Mouse (Mus musculus): ENCODE data around the gene Calm1. TPM values are rescaled to one million over a fixed set of nuclear protein-coding genes. Genes with fewer than 3 reads are reported as not detected.

Gene Calm1
- total and polyA plus RNA-seq, 3 experiments = 99.2 to 240 (median 224) TPM

- intact Hi-C loops (cut with DNase I) = loop anchor here (5.0 kb wide), 1 partner anchor 41 kb away; no protein-coding TSS in a partner anchor
- peaks cover 5% of the 10 kb centered on the region for H3K4me1 ChIP-seq (ENCODE audit: control insufficient read depth, insufficient read depth, low read length)
- TF ChIP-seq CTCF (IDR thresholded peaks at IDR 0.05) (no peak), EP300 (IDR thresholded peaks at IDR 0.05; ENCODE audit: insufficient read depth, low read depth, low read length) (no peak), POLR2A (IDR thresholded peaks at IDR 0.05; ENCODE audit: insufficient read depth, low read depth, low read length) (no peak)
- no peak overlapping the region for H3K4me3 ChIP-seq
- DNase-seq = no peak
- H3K27ac ChIP-seq = no peak overlapping the region
- no peak overlapping the region for H3K9ac ChIP-seq (ENCODE audit: low read depth, low read length)
- no peaks in the 10 kb centered on the region for H3K79me2 ChIP-seq (replicated peaks; ENCODE audit: control insufficient read depth, insufficient read depth, low read length)
- WGBS = 68% methylated on average over 5 of the region's 5 CpGs
- peaks cover 3% of the 10 kb centered on the region; the same call in 1 of the 2 replicates for H3K36me3 ChIP-seq (ENCODE audit: control insufficient read depth, insufficient read depth, low read length)
- no peaks in the 10 kb centered on the region for H3K27me3 ChIP-seq (ENCODE audit: control insufficient read depth, insufficient read depth, low read length)
These were observed 26.8 kb downstream of the Calm1 start for GRCm38 (mm10) chr12:100226073-100226472.

- DNase-seq = no peak
- Histone ChIP-seq H3K4me3 (no peak overlapping the region), H3K27ac (no peak overlapping the region), H3K4me1 (ENCODE audit: control insufficient read depth, insufficient read depth, low read length) (peaks cover 5% of the 10 kb centered on the region), H3K36me3 (ENCODE audit: control insufficient read depth, insufficient read depth, low read length) (peaks cover 3% of the 10 kb centered on the region; the same call in 1 of the 2 replicates), H3K79me2 (replicated peaks; ENCODE audit: control insufficient read depth, insufficient read depth, low read length) (no peaks in the 10 kb centered on the region), H3K27me3 (ENCODE audit: control insufficient read depth, insufficient read depth, low read length) (no peaks in the 10 kb centered on the region), H3K9ac (ENCODE audit: low read depth, low read length) (no peak overlapping the region)
- TF ChIP-seq CTCF (IDR thresholded peaks at IDR 0.05) = no peak
- no peak for TF ChIP-seq EP300 (IDR thresholded peaks at IDR 0.05; ENCODE audit: insufficient read depth, low read depth, low read length)
- no peak for TF ChIP-seq POLR2A (IDR thresholded peaks at IDR 0.05; ENCODE audit: insufficient read depth, low read depth, low read length)
- WGBS = 79% methylated on average over 8 of the region's 8 CpGs
- intact Hi-C loops (cut with DNase I) = loop anchor here (5.0 kb wide), 1 partner anchor 41 kb away; no protein-coding TSS in a partner anchor
These were observed 27.4 kb downstream of the Calm1 start for GRCm38 (mm10) chr12:100226621-100227020.

- DNase-seq = no peak
- 56% methylated on average over 11 of the region's 11 CpGs for WGBS
- no peak overlapping the region for H3K4me3 ChIP-seq
- peaks cover under 1% of the 10 kb centered on the region; the same call in 1 of the 2 replicates for H3K36me3 ChIP-seq (ENCODE audit: control insufficient read depth, insufficient read depth, low read length)
- intact Hi-C loops (cut with DNase I) = loop anchor here (5.0 kb wide), 1 partner anchor 39 kb away; no protein-coding TSS in a partner anchor
- no peak for TF ChIP-seq EP300 (IDR thresholded peaks at IDR 0.05; ENCODE audit: insufficient read depth, low read depth, low read length)
- no peak overlapping the region for H3K27ac ChIP-seq
- no peaks in the 10 kb centered on the region for H3K79me2 ChIP-seq (replicated peaks; ENCODE audit: control insufficient read depth, insufficient read depth, low read length)
- H3K27me3 ChIP-seq (ENCODE audit: control insufficient read depth, insufficient read depth, low read length) = no peaks in the 10 kb centered on the region
- peaks cover 4% of the 10 kb centered on the region for H3K4me1 ChIP-seq (ENCODE audit: control insufficient read depth, insufficient read depth, low read length)
- H3K9ac ChIP-seq (ENCODE audit: low read depth, low read length) = no peak overlapping the region
These were observed 28.9 kb downstream of the Calm1 start for GRCm38 (mm10) chr12:100228041-100228725.

- intact Hi-C loops (cut with DNase I) = no loop called here
- H3K27ac ChIP-seq = no peak overlapping the region
- H3K4me1 ChIP-seq (ENCODE audit: control insufficient read depth, insufficient read depth, low read length) = no peaks in the 10 kb centered on the region
- H3K4me3 ChIP-seq = no peak overlapping the region
- 78% methylated on average over 5 of the region's 5 CpGs for WGBS
- H3K79me2 ChIP-seq (replicated peaks; ENCODE audit: control insufficient read depth, insufficient read depth, low read length) = no peaks in the 10 kb centered on the region
- no peak for DNase-seq
- H3K9ac ChIP-seq (ENCODE audit: low read depth, low read length) = no peak overlapping the region
- TF ChIP-seq POLR2A (IDR thresholded peaks at IDR 0.05; ENCODE audit: insufficient read depth, low read depth, low read length) (no peak), EP300 (IDR thresholded peaks at IDR 0.05; ENCODE audit: insufficient read depth, low read depth, low read length) (no peak), CTCF (IDR thresholded peaks at IDR 0.05) (no peak)
- H3K27me3 ChIP-seq (ENCODE audit: control insufficient read depth, insufficient read depth, low read length) = no peaks in the 10 kb centered on the region
- H3K36me3 ChIP-seq (ENCODE audit: control insufficient read depth, insufficient read depth, low read length) = no peaks in the 10 kb centered on the region
These were observed 35.0 kb downstream of the Calm1 start for GRCm38 (mm10) chr12:100234201-100234600.

- WGBS = 66% methylated on average over 7 of the region's 7 CpGs
- DNase-seq = no peak
- TF ChIP-seq CTCF (IDR thresholded peaks at IDR 0.05) = no peak
- no peak for TF ChIP-seq EP300 (IDR thresholded peaks at IDR 0.05; ENCODE audit: insufficient read depth, low read depth, low read length)
- TF ChIP-seq POLR2A (IDR thresholded peaks at IDR 0.05; ENCODE audit: insufficient read depth, low read depth, low read length) = no peak
- Histone ChIP-seq H3K9ac (ENCODE audit: low read depth, low read length) (no peak overlapping the region), H3K27ac (no peak overlapping the region), H3K36me3 (ENCODE audit: control insufficient read depth, insufficient read depth, low read length) (no peaks in the 10 kb centered on the region), H3K27me3 (ENCODE audit: control insufficient read depth, insufficient read depth, low read length) (no peaks in the 10 kb centered on the region), H3K4me3 (no peak overlapping the region), H3K79me2 (replicated peaks; ENCODE audit: control insufficient read depth, insufficient read depth, low read length) (no peaks in the 10 kb centered on the region), H3K4me1 (ENCODE audit: control insufficient read depth, insufficient read depth, low read length) (no peaks in the 10 kb centered on the region)
- intact Hi-C loops (cut with DNase I) = no loop called here
These were observed 35.7 kb downstream of the Calm1 start for GRCm38 (mm10) chr12:100234919-100235318.

GRCm38 (mm10) chr12:100235423-100235822 lies 36.2 kb downstream of the Calm1 start:
- Histone ChIP-seq H3K36me3 (ENCODE audit: control insufficient read depth, insufficient read depth, low read length) (no peaks in the 10 kb centered on the region), H3K27me3 (ENCODE audit: control insufficient read depth, insufficient read depth, low read length) (no peaks in the 10 kb centered on the region), H3K4me3 (no peak overlapping the region), H3K4me1 (ENCODE audit: control insufficient read depth, insufficient read depth, low read length) (no peaks in the 10 kb centered on the region), H3K27ac (no peak overlapping the region), H3K9ac (ENCODE audit: low read depth, low read length) (no peak overlapping the region), H3K79me2 (replicated peaks; ENCODE audit: control insufficient read depth, insufficient read depth, low read length) (no peaks in the 10 kb centered on the region)
- intact Hi-C loops (cut with DNase I) = no loop called here
- TF ChIP-seq CTCF (IDR thresholded peaks at IDR 0.05) (no peak), POLR2A (IDR thresholded peaks at IDR 0.05; ENCODE audit: insufficient read depth, low read depth, low read length) (no peak), EP300 (IDR thresholded peaks at IDR 0.05; ENCODE audit: insufficient read depth, low read depth, low read length) (no peak)
- 38% methylated on average over 5 of the region's 5 CpGs for WGBS
- DNase-seq = no peak
